Mouse (Mus musculus): ENCODE measurements around the gene Zc3h15.

DNA sequence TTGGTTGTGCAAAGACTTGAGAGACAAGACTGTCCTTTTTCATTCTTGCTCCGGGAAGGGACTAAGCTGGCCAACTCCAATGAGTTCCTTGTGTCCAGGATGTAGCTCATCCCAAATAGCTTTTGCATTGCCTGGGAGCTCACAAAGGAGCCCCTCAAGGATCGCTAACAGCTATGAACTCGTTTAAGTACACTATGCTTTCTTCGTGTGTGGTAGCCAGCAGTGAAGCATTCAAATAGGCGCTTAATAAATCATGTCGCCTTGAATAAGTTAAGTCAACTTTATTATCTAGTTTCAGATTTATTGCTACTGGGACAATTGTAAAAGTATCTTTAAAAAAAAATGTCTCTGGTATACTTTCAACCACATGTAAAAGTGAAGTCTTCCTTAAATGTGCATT lies 37.5 kb downstream of the Zc3h15 start:
- TF ChIP-seq CTCF (IDR thresholded peaks at IDR 0.05; ENCODE audit: low read depth) (no peak), EP300 (IDR thresholded peaks at IDR 0.05; ENCODE audit: low read depth) (no peak)

All from liver, postnatal 0 days (tissue).